10 mouse cellular contexts compared by ENCODE assay signal in genomic region chr6:71673166-71673565, GRCm38 (mm10). TPM values are rescaled to one million over a fixed set of nuclear protein-coding genes. Genes with fewer than 3 reads are reported as not detected.
DNase-seq lines count a peak whose midpoint lies in the region; ATAC-seq and TF ChIP-seq lines count a peak whose summit lies in the region.
"Had no signal": no experiment of that assay in that cellular context is flagged by ENCODE, and none has a peak within 500 bp of the region (broad histone marks: within the 10 kb centered on the region; RNA-seq: fewer than 3 reads in every experiment).

No protein-coding gene starts in this region.

- TF ChIP-seq EP300 in liver, postnatal 0 days (IDR thresholded peaks at IDR 0.05; ENCODE audit: low read depth) = no peak

- no peak overlapping the region for H3K9ac ChIP-seq in liver, postnatal 0 days (replicated peaks)
- H3K9ac ChIP-seq: hindbrain, embryonic 15.5 days had no signal

- no peak for ATAC-seq in liver, postnatal 0 days
- ATAC-seq in granulocyte monocyte progenitor cell, adult 5-6 weeks (replicated peaks; ENCODE audit: poor library complexity, severe bottlenecking) = no peak

- H3K4me1 ChIP-seq in liver, postnatal 0 days (ENCODE audit: insufficient read depth) = no peaks in the 10 kb centered on the region
- H3K4me1 ChIP-seq: hindbrain, embryonic 15.5 days had no signal

- H3K4me2 ChIP-seq in liver, postnatal 0 days (ENCODE audit: low read depth, low read length) = no peak overlapping the region
- H3K4me2 ChIP-seq: hindbrain, embryonic 15.5 days had no signal

- no peaks in the 10 kb centered on the region for H3K36me3 ChIP-seq in liver, postnatal 0 days (replicated peaks; ENCODE audit: insufficient read depth, low read length)
- H3K36me3 ChIP-seq: hindbrain, embryonic 15.5 days had no signal

- H3K27ac ChIP-seq in liver, postnatal 0 days (ENCODE audit: low read depth) = no peak overlapping the region
- H3K27ac ChIP-seq: hindbrain, embryonic 15.5 days; macrophage had no signal

- WGBS in liver, postnatal 0 days (ENCODE audit: insufficient replicate concordance) = 46% methylated on average over 2 of the region's 2 CpGs

- peak; percentile 10 to 41 for DNase-seq in heart, adult 18-20 months
- no peak for DNase-seq in heart, adult 8-10 months (ENCODE audit: low spot score)
- peak; percentile 34 for DNase-seq in 3T3-L1 (ENCODE audit: low read depth, low spot score)
- peak; percentile 33 to 45 for DNase-seq in adrenal gland, adult 18-20 months (ENCODE audit: low spot score in 2 of 2)
- peak; percentile 43 for DNase-seq in liver, postnatal 0 days
- DNase-seq in right cerebral cortex, postnatal 14 days = no peak
- DNase-seq in layer of hippocampus, postnatal 25 days (ENCODE audit: extremely low spot score in 1 of 2, low spot score in 1 of 2) = no peak

- TF ChIP-seq CTCF in liver, postnatal 0 days (IDR thresholded peaks at IDR 0.05; ENCODE audit: low read depth) = peak; percentile 66

- H3K4me3 ChIP-seq in liver, postnatal 0 days (ENCODE audit: low read depth, low read length) = no peak overlapping the region
- H3K4me3 ChIP-seq: hindbrain, embryonic 15.5 days had no signal

- H3K27me3 ChIP-seq in liver, postnatal 0 days (ENCODE audit: insufficient read depth, low read length) = no peaks in the 10 kb centered on the region
- H3K27me3 ChIP-seq: hindbrain, embryonic 15.5 days had no signal

- H3K9me3 ChIP-seq in liver, postnatal 0 days (ENCODE audit: low read length) = no peaks in the 10 kb centered on the region
- H3K9me3 ChIP-seq: hindbrain, embryonic 15.5 days had no signal

RNA-seq across cellular contexts. Expression of gene Reep1, which starts 34.2 kb away (rescaled TPM):
- 10 to 100 TPM; 19.0 to 20.2 TPM for total RNA-seq in heart, adult 18-20 months (2021)
- total RNA-seq in heart, adult 8-10 months (2022) = 10 to 100 TPM; 16.2 to 20.0 (median 18.0) TPM
- 1 to 10 TPM; 4.1 to 4.4 TPM for total RNA-seq in adrenal gland, adult 18-20 months (2021)
- polyA plus RNA-seq in liver, postnatal 0 days (2015; fragmentation: Nextera tagmentation; extraction: Ambion mirVana) = 1.9 and 2.3 TPM in 2 replicates
- 10 to 100 TPM; 79.8 to 83.3 TPM for total RNA-seq in layer of hippocampus, postnatal 25 days (2021)
- 2.4 and 2.6 TPM in 2 replicates for total RNA-seq in granulocyte monocyte progenitor cell, adult 5-6 weeks (2014; fragmentation: Nextera tagmentation)
- 0.60 and 2.0 TPM in 2 replicates for total RNA-seq in granulocyte monocyte progenitor cell, adult 5-6 weeks (2017)
- polyA plus RNA-seq: macrophage had no signal

RNA-seq across cellular contexts. Expression of gene Kdm3a, which starts 40.4 kb away (rescaled TPM):
- total RNA-seq in heart, adult 18-20 months (2021) = 10 to 100 TPM; 17.4 to 21.0 TPM
- total RNA-seq in heart, adult 8-10 months (2022) = 10 to 100 TPM; 17.4 to 19.9 (median 19.0) TPM
- total RNA-seq in adrenal gland, adult 18-20 months (2021) = 10 to 100 TPM; 29.5 to 30.3 TPM
- 6.6 and 8.8 TPM in 2 replicates for polyA plus RNA-seq in liver, postnatal 0 days (2015; fragmentation: Nextera tagmentation; extraction: Ambion mirVana)
- 10 to 100 TPM; 35.1 to 38.5 TPM for total RNA-seq in layer of hippocampus, postnatal 25 days (2021)
- 28.8 and 53.4 TPM in 2 replicates for total RNA-seq in granulocyte monocyte progenitor cell, adult 5-6 weeks (2014; fragmentation: Nextera tagmentation)
- 21.8 and 36.9 TPM in 2 replicates for total RNA-seq in granulocyte monocyte progenitor cell, adult 5-6 weeks (2017)

Comparison
In these comparisons a context has a peak if more than half of its experiments do, and no peak if none do; other contexts are left out.
1. DNase-seq: peak in heart, adult 18-20 months (2 of 2), 3T3-L1 (single experiment), adrenal gland, adult 18-20 months (2 of 2) and liver, postnatal 0 days (single experiment); none in heart, adult 8-10 months (single experiment), right cerebral cortex, postnatal 14 days (single experiment) and layer of hippocampus, postnatal 25 days (0 of 2).